Mouse (Mus musculus) left cerebral cortex, adult 9 months (tissue): ENCODE results near the gene E2f3.

Experiments
- DNase-seq, 2 experiments: peaks; one replicate each; pipeline ENCODE4 v3.0.0; 2022; ENCODE audit warnings: low spot score in 2 of 2

Gene E2f3

GRCm38 (mm10) chr13:29985855-29986755, at the start of gene E2f3:
TSS of gene E2f3 (minus strand) at chr13:29986063.
- DNase-seq = peak; percentile 100

GRCm38 (mm10) chr13:30034540-30034939, 48.7 kb upstream of the E2f3 start:
- no peak for DNase-seq

- no peak for DNase-seq
These were observed 45.9 kb upstream of the E2f3 start for GRCm38 (mm10) chr13:30031684-30032335.

GRCm38 (mm10) chr13:30027841-30028240, 42.0 kb upstream of the E2f3 start:
- no peak for DNase-seq

- DNase-seq = no peak
These were observed 36.6 kb upstream of the E2f3 start for GRCm38 (mm10) chr13:30022487-30022886.

- no peak for DNase-seq
These were observed 32.7 kb upstream of the E2f3 start for GRCm38 (mm10) chr13:30018573-30018972.

- DNase-seq = no peak
These were observed 31.7 kb upstream of the E2f3 start for GRCm38 (mm10) chr13:30017611-30018010.

GRCm38 (mm10) chr13:30014576-30014975, 28.7 kb upstream of the E2f3 start:
- peak in 1 of 2 experiments; percentile 13 for DNase-seq

GRCm38 (mm10) chr13:30012226-30012625, 26.4 kb upstream of the E2f3 start:
- peak in 1 of 2 experiments; percentile 47 for DNase-seq

- DNase-seq = no peak
These were observed 22.9 kb upstream of the E2f3 start for GRCm38 (mm10) chr13:30008738-30009137.

- DNase-seq = no peak
These were observed 19.6 kb upstream of the E2f3 start for GRCm38 (mm10) chr13:30005422-30005821.

- DNase-seq = no peak
These were observed 19.0 kb upstream of the E2f3 start for GRCm38 (mm10) chr13:30004849-30005248.

- peak in 1 of 2 experiments; percentile 18 for DNase-seq
These were observed 17.3 kb upstream of the E2f3 start for GRCm38 (mm10) chr13:30003169-30003568.

GRCm38 (mm10) chr13:30001041-30001440, 15.2 kb upstream of the E2f3 start:
- DNase-seq = no peak

- DNase-seq = no peak
These were observed 2.1 kb upstream of the E2f3 start for GRCm38 (mm10) chr13:29987956-29988355.

GRCm38 (mm10) chr13:29986756-29987120, 875 bp upstream of the E2f3 start:
- DNase-seq = no peak

GRCm38 (mm10) chr13:29985101-29985854, 585 bp downstream of the E2f3 start:
- DNase-seq = peak in 1 of 2 experiments; percentile 15

GRCm38 (mm10) chr13:29984286-29985100, 1.4 kb downstream of the E2f3 start:
- peak in 1 of 2 experiments; percentile 63 for DNase-seq

- peak in 1 of 2 experiments; percentile 41 for DNase-seq
These were observed 2.2 kb downstream of the E2f3 start for GRCm38 (mm10) chr13:29983523-29984191.

GRCm38 (mm10) chr13:29983037-29983436, 2.8 kb downstream of the E2f3 start:
- no peak for DNase-seq

- no peak for DNase-seq
These were observed 3.5 kb downstream of the E2f3 start for GRCm38 (mm10) chr13:29982400-29982799.
